Comparison of ENCODE assay signal across 19 mouse cellular contexts in genomic region chr7:63990312-63991028, GRCm38 (mm10). TPM values are rescaled to one million over a fixed set of nuclear protein-coding genes. Genes with fewer than 3 reads are reported as not detected.
DNase-seq lines count a peak whose midpoint lies in the region; ATAC-seq and TF ChIP-seq lines count a peak whose summit lies in the region.
"Had no signal": no experiment of that assay in that cellular context is flagged by ENCODE, and none has a peak within 500 bp of the region (broad histone marks: within the 10 kb centered on the region; RNA-seq: fewer than 3 reads in every experiment).

No protein-coding gene starts in this region.

- H3K27me3 ChIP-seq in midbrain, embryonic 11.5 days (ENCODE audit: control insufficient read depth, insufficient read depth, low read length): no peaks in the 10 kb centered on the region
- no peaks in the 10 kb centered on the region for H3K27me3 ChIP-seq in midbrain, embryonic 15.5 days (replicated peaks)
- H3K27me3 ChIP-seq in liver, embryonic 14.5 days (ENCODE audit: control insufficient read depth, insufficient read depth, low read length): no peaks in the 10 kb centered on the region
- H3K27me3 ChIP-seq in heart, adult 2 months (ENCODE audit: control insufficient read depth, insufficient read depth, low read length): no peaks in the 10 kb centered on the region
- H3K27me3 ChIP-seq: embryonic facial prominence, embryonic 12.5 days; hindbrain, embryonic 15.5 days; lung, embryonic 15.5 days had no signal

- ATAC-seq in midbrain, embryonic 11.5 days (ENCODE audit: low FRiP score): no peak
- ATAC-seq in midbrain, embryonic 15.5 days (replicated peaks): no peak
- ATAC-seq in common myeloid progenitor, adult 5-6 weeks (replicated peaks; ENCODE audit: low read depth, poor library complexity, severe bottlenecking): peak; percentile 7; the same call in 1 of the 2 replicates
- no peak for ATAC-seq in liver, embryonic 14.5 days (ENCODE audit: insufficient read depth)
- ATAC-seq: forebrain, postnatal 0 days; intestine, postnatal 0 days had no signal

- no peak overlapping the region for H3K9ac ChIP-seq in midbrain, embryonic 11.5 days (ENCODE audit: low read length)
- H3K9ac ChIP-seq in midbrain, embryonic 15.5 days: no peak overlapping the region
- 0 out of 2 replicates have a peak overlapping the region, but pooled peaks have one; percentile 5 for H3K9ac ChIP-seq in liver, embryonic 14.5 days (replicated peaks)
- H3K9ac ChIP-seq in heart, adult 2 months (ENCODE audit: low read depth, low read length): no peak overlapping the region
- H3K9ac ChIP-seq: embryonic facial prominence, embryonic 12.5 days; forebrain, postnatal 0 days; hindbrain, embryonic 15.5 days; lung, embryonic 15.5 days had no signal

- no peaks in the 10 kb centered on the region for H3K9me3 ChIP-seq in midbrain, embryonic 11.5 days (ENCODE audit: control insufficient read depth, low read length)
- no peaks in the 10 kb centered on the region for H3K9me3 ChIP-seq in midbrain, embryonic 15.5 days
- no peaks in the 10 kb centered on the region for H3K9me3 ChIP-seq in liver, embryonic 14.5 days (ENCODE audit: control insufficient read depth, low read length)
- H3K9me3 ChIP-seq: embryonic facial prominence, embryonic 12.5 days; G1E; hindbrain, embryonic 15.5 days; limb, embryonic 10.5 days; lung, embryonic 15.5 days had no signal

- DNase-seq in midbrain, embryonic 11.5 days (ENCODE audit: low spot score, missing footprints): peak; percentile 54
- DNase-seq in liver, embryonic 14.5 days (ENCODE audit: low read depth in 3 of 3, low spot score in 3 of 3): no peak
- DNase-seq in thymus, postnatal 14 days: peak; percentile 61
- no peak for DNase-seq in heart, adult 2 months
- DNase-seq in embryo, embryonic 10.5 days (ENCODE audit: low spot score): no peak
- DNase-seq: cerebellum, postnatal 36 days; forebrain, postnatal 0 days; kidney, postnatal 10 days; midbrain, embryonic 14.5 days had no signal

- TF ChIP-seq CTCF in liver, embryonic 14.5 days (IDR thresholded peaks at IDR 0.05; ENCODE audit: low read depth): no peak
- no peak for TF ChIP-seq CTCF in heart, adult 2 months (IDR thresholded peaks at IDR 0.05)

- no peaks in the 10 kb centered on the region for H3K79me2 ChIP-seq in heart, adult 2 months (replicated peaks; ENCODE audit: control insufficient read depth, insufficient read depth, low read length)

- no peak overlapping the region for H3K27ac ChIP-seq in midbrain, embryonic 11.5 days (ENCODE audit: low read depth, low read length)
- no peak overlapping the region for H3K27ac ChIP-seq in midbrain, embryonic 15.5 days
- peak overlapping the region; percentile 60 for H3K27ac ChIP-seq in liver, embryonic 14.5 days
- no peak overlapping the region for H3K27ac ChIP-seq in heart, adult 2 months
- H3K27ac ChIP-seq: embryonic facial prominence, embryonic 12.5 days; hindbrain, embryonic 15.5 days; limb, embryonic 10.5 days; lung, embryonic 15.5 days; macrophage had no signal

- H3K4me2 ChIP-seq in midbrain, embryonic 11.5 days: no peak overlapping the region
- H3K4me2 ChIP-seq in midbrain, embryonic 15.5 days: no peak overlapping the region
- no peak overlapping the region; the same call in 1 of the 2 replicates for H3K4me2 ChIP-seq in liver, embryonic 14.5 days (ENCODE audit: low read depth)
- H3K4me2 ChIP-seq: embryonic facial prominence, embryonic 12.5 days; hindbrain, embryonic 15.5 days; lung, embryonic 15.5 days had no signal

- intact Hi-C loops in heart, adult 2 months (cut with DNase I): loop anchor here (5.0 kb wide), 1 partner anchor 48 kb away; no protein-coding TSS in a partner anchor

- no peak overlapping the region for H3K4me3 ChIP-seq in midbrain, embryonic 11.5 days (ENCODE audit: low read depth, low read length)
- H3K4me3 ChIP-seq in midbrain, embryonic 15.5 days: no peak overlapping the region
- no peak overlapping the region for H3K4me3 ChIP-seq in liver, embryonic 14.5 days (ENCODE audit: insufficient read depth in 1 of 2, low read depth in 2 of 2, low read length in 2 of 2)
- no peak overlapping the region for H3K4me3 ChIP-seq in heart, adult 2 months
- H3K4me3 ChIP-seq: embryonic facial prominence, embryonic 12.5 days; hindbrain, embryonic 15.5 days; left cerebral cortex, adult 2 months; limb, embryonic 10.5 days; lung, embryonic 15.5 days had no signal

- 78% methylated on average over 8 of the region's 8 CpGs for WGBS in midbrain, embryonic 11.5 days
- WGBS in midbrain, embryonic 15.5 days: 83% methylated on average over 8 of the region's 8 CpGs
- 67% methylated on average over 8 of the region's 8 CpGs for WGBS in liver, embryonic 14.5 days (ENCODE audit: insufficient replicate concordance)
- 84% methylated on average over 8 of the region's 8 CpGs for WGBS in heart, adult 2 months

- peaks cover 4% of the 10 kb centered on the region for H3K4me1 ChIP-seq in midbrain, embryonic 11.5 days (ENCODE audit: control insufficient read depth, insufficient read depth, low read length)
- peaks cover 14% of the 10 kb centered on the region for H3K4me1 ChIP-seq in midbrain, embryonic 15.5 days
- H3K4me1 ChIP-seq in liver, embryonic 14.5 days (replicated peaks; ENCODE audit: control insufficient read depth in 2 of 2, insufficient read depth in 2 of 2, low read length in 1 of 2): peaks cover 69 to 77% of the 10 kb centered on the region in 2 experiments
- H3K4me1 ChIP-seq in heart, adult 2 months (ENCODE audit: control insufficient read depth, insufficient read depth, low read length): no peaks in the 10 kb centered on the region; the same call in none of the 2 replicates

- no peak for TF ChIP-seq POLR2A in heart, adult 2 months (IDR thresholded peaks at IDR 0.05; ENCODE audit: insufficient read depth, low read depth, low read length)

- no peaks in the 10 kb centered on the region for H3K36me3 ChIP-seq in midbrain, embryonic 11.5 days (ENCODE audit: control insufficient read depth, insufficient read depth, low read length)
- no peaks in the 10 kb centered on the region for H3K36me3 ChIP-seq in midbrain, embryonic 15.5 days (replicated peaks)
- no peaks in the 10 kb centered on the region for H3K36me3 ChIP-seq in liver, embryonic 14.5 days (replicated peaks; ENCODE audit: control insufficient read depth, insufficient read depth, low read depth)
- H3K36me3 ChIP-seq in heart, adult 2 months (ENCODE audit: control insufficient read depth, insufficient read depth, low read length): no peaks in the 10 kb centered on the region
- H3K36me3 ChIP-seq: embryonic facial prominence, embryonic 12.5 days; G1E; hindbrain, embryonic 15.5 days; limb, embryonic 10.5 days; lung, embryonic 15.5 days had no signal

- no peak for TF ChIP-seq EP300 in liver, embryonic 14.5 days (IDR thresholded peaks at IDR 0.05; ENCODE audit: low read depth)
- no peak for TF ChIP-seq EP300 in heart, adult 2 months (IDR thresholded peaks at IDR 0.05; ENCODE audit: insufficient read depth, low read depth, low read length)

RNA-seq across cellular contexts. Expression of gene Klf13, which starts 51.8 kb away (rescaled TPM):
- polyA plus RNA-seq in midbrain, embryonic 11.5 days (2014; fragmentation: Nextera tagmentation; extraction: Ambion mirVana): 31.5 and 32.0 TPM in 2 replicates
- 21.7 and 23.4 TPM in 2 replicates for polyA plus RNA-seq in midbrain, embryonic 15.5 days (2015; fragmentation: Nextera tagmentation; extraction: Ambion mirVana)
- total RNA-seq in common myeloid progenitor, adult 5-6 weeks (2017): 16.4 and 20.1 TPM in 2 replicates
- 3.2 and 3.4 TPM in 2 replicates for polyA plus RNA-seq in liver, embryonic 14.5 days (2012; rRNA removed)
- polyA plus RNA-seq in liver, embryonic 14.5 days (2014; fragmentation: Nextera tagmentation; extraction: Ambion mirVana): 12.8 and 15.8 TPM in 2 replicates
- total RNA-seq in heart, adult 2 months (2021): 10 to 100 TPM; 50.0 to 54.6 TPM
- polyA plus RNA-seq in heart, adult 2 months (2012; rRNA removed): 21.6 and 24.6 TPM in 2 replicates

Comparison
In these comparisons a context has a peak if more than half of its experiments do, and no peak if none do; other contexts are left out.
1. DNase-seq: peak in midbrain, embryonic 11.5 days (single experiment) and thymus, postnatal 14 days (single experiment); none in liver, embryonic 14.5 days (0 of 3), heart, adult 2 months (0 of 2) and embryo, embryonic 10.5 days (single experiment).